Mouse (Mus musculus): ENCODE results near the gene 8030474K03Rik. TPM values are rescaled to one million over a fixed set of nuclear protein-coding genes. Genes with fewer than 3 reads are reported as not detected.

8030474K03Rik gene
- 0.13 TPM in 1 of 2 replicates, not detected in the other for polyA plus RNA-seq (2012; rRNA removed)

GRCm38 (mm10) chrX:101794342-101794741 is at the start of gene 8030474K03Rik, which contains the start of gene Gm4779:
Gene 8030474K03Rik (plus strand): TSS chrX:101794656.
Gene Gm4779 (minus strand): TSS chrX:101794423.
- 94% methylated on average over 35 of the region's 35 CpGs for WGBS
- no peak within 1 kb of the TSS for H3K4me3 ChIP-seq (ENCODE audit: low read depth, low read length)
- no peaks in the 10 kb centered on the region for H3K4me1 ChIP-seq (ENCODE audit: control insufficient read depth, insufficient read depth, insufficient read length, low read length)
- H3K36me3 ChIP-seq (ENCODE audit: control insufficient read depth, insufficient read depth, low read length): no peaks in the 10 kb centered on the region
- no peak within 1 kb of the TSS for H3K27ac ChIP-seq (ENCODE audit: insufficient read depth, low read depth, low read length)
- H3K27me3 ChIP-seq (ENCODE audit: control insufficient read depth, insufficient read depth, low read length): no peaks in the 10 kb centered on the region
- TF ChIP-seq POLR2A (IDR thresholded peaks at IDR 0.05; ENCODE audit: low read depth, low read length) (no peak), CTCF (IDR thresholded peaks at IDR 0.05; ENCODE audit: extremely low read depth, insufficient read length, insufficient replicate concordance, low read depth, low read length) (no peak)

- 53% methylated on average over 4 of the region's 4 CpGs for WGBS
- H3K4me1 ChIP-seq (ENCODE audit: control insufficient read depth, insufficient read depth, insufficient read length, low read length): no peaks in the 10 kb centered on the region
- no peaks in the 10 kb centered on the region for H3K36me3 ChIP-seq (ENCODE audit: control insufficient read depth, insufficient read depth, low read length)
- no peaks in the 10 kb centered on the region for H3K27me3 ChIP-seq (ENCODE audit: control insufficient read depth, insufficient read depth, low read length)
- no peak overlapping the region for H3K27ac ChIP-seq (ENCODE audit: insufficient read depth, low read depth, low read length)
- no peak overlapping the region for H3K4me3 ChIP-seq (ENCODE audit: low read depth, low read length)
- no peak for TF ChIP-seq CTCF (IDR thresholded peaks at IDR 0.05; ENCODE audit: extremely low read depth, insufficient read length, insufficient replicate concordance, low read depth, low read length)
- TF ChIP-seq POLR2A (IDR thresholded peaks at IDR 0.05; ENCODE audit: low read depth, low read length): no peak
These were observed 44.3 kb upstream of the 8030474K03Rik start for GRCm38 (mm10) chrX:101750144-101750543.

- Histone ChIP-seq H3K4me3 (ENCODE audit: low read depth, low read length) (no peak overlapping the region), H3K27me3 (ENCODE audit: control insufficient read depth, insufficient read depth, low read length) (no peaks in the 10 kb centered on the region), H3K27ac (ENCODE audit: insufficient read depth, low read depth, low read length) (no peak overlapping the region), H3K4me1 (ENCODE audit: control insufficient read depth, insufficient read depth, insufficient read length, low read length) (peaks cover 2% of the 10 kb centered on the region; the same call in 1 of the 2 replicates), H3K36me3 (ENCODE audit: control insufficient read depth, insufficient read depth, low read length) (no peaks in the 10 kb centered on the region)
- 51% methylated on average over 5 of the region's 5 CpGs for WGBS
- TF ChIP-seq CTCF (IDR thresholded peaks at IDR 0.05; ENCODE audit: extremely low read depth, insufficient read length, insufficient replicate concordance, low read depth, low read length) (no peak), POLR2A (IDR thresholded peaks at IDR 0.05; ENCODE audit: low read depth, low read length) (no peak)
These were observed 40.0 kb upstream of the 8030474K03Rik start for GRCm38 (mm10) chrX:101754478-101754877.

GRCm38 (mm10) chrX:101764621-101765020 is 29.8 kb upstream of the 8030474K03Rik start:
- Histone ChIP-seq H3K4me3 (ENCODE audit: low read depth, low read length) (no peak overlapping the region), H3K36me3 (ENCODE audit: control insufficient read depth, insufficient read depth, low read length) (no peaks in the 10 kb centered on the region), H3K27ac (ENCODE audit: insufficient read depth, low read depth, low read length) (no peak overlapping the region), H3K4me1 (ENCODE audit: control insufficient read depth, insufficient read depth, insufficient read length, low read length) (no peaks in the 10 kb centered on the region), H3K27me3 (ENCODE audit: control insufficient read depth, insufficient read depth, low read length) (no peaks in the 10 kb centered on the region)
- 72% methylated on average over 5 of the region's 5 CpGs for whole genome bisulfite sequencing
- TF ChIP-seq CTCF (IDR thresholded peaks at IDR 0.05; ENCODE audit: extremely low read depth, insufficient read length, insufficient replicate concordance, low read depth, low read length) (no peak), POLR2A (IDR thresholded peaks at IDR 0.05; ENCODE audit: low read depth, low read length) (no peak)

- 65% methylated on average over 4 of the region's 4 CpGs for WGBS
- Histone ChIP-seq H3K27me3 (ENCODE audit: control insufficient read depth, insufficient read depth, low read length) (no peaks in the 10 kb centered on the region), H3K27ac (ENCODE audit: insufficient read depth, low read depth, low read length) (no peak overlapping the region), H3K4me3 (ENCODE audit: low read depth, low read length) (no peak overlapping the region), H3K4me1 (ENCODE audit: control insufficient read depth, insufficient read depth, insufficient read length, low read length) (no peaks in the 10 kb centered on the region), H3K36me3 (ENCODE audit: control insufficient read depth, insufficient read depth, low read length) (no peaks in the 10 kb centered on the region)
- TF ChIP-seq POLR2A (IDR thresholded peaks at IDR 0.05; ENCODE audit: low read depth, low read length) (no peak), CTCF (IDR thresholded peaks at IDR 0.05; ENCODE audit: extremely low read depth, insufficient read length, insufficient replicate concordance, low read depth, low read length) (no peak)
These were observed 29.3 kb upstream of the 8030474K03Rik start for GRCm38 (mm10) chrX:101765111-101765510.

- 67% methylated on average over 7 of the region's 7 CpGs for WGBS
- H3K27me3 ChIP-seq (ENCODE audit: control insufficient read depth, insufficient read depth, low read length): no peaks in the 10 kb centered on the region
- H3K27ac ChIP-seq (ENCODE audit: insufficient read depth, low read depth, low read length): no peak overlapping the region
- H3K4me3 ChIP-seq (ENCODE audit: low read depth, low read length): no peak overlapping the region
- H3K36me3 ChIP-seq (ENCODE audit: control insufficient read depth, insufficient read depth, low read length): no peaks in the 10 kb centered on the region
- H3K4me1 ChIP-seq (ENCODE audit: control insufficient read depth, insufficient read depth, insufficient read length, low read length): no peaks in the 10 kb centered on the region
- TF ChIP-seq CTCF (IDR thresholded peaks at IDR 0.05; ENCODE audit: extremely low read depth, insufficient read length, insufficient replicate concordance, low read depth, low read length) (no peak), POLR2A (IDR thresholded peaks at IDR 0.05; ENCODE audit: low read depth, low read length) (no peak)
These were observed 27.2 kb upstream of the 8030474K03Rik start for GRCm38 (mm10) chrX:101767280-101767679.

GRCm38 (mm10) chrX:101769478-101769877 is 25.0 kb upstream of the 8030474K03Rik start:
- no peak for TF ChIP-seq POLR2A (IDR thresholded peaks at IDR 0.05; ENCODE audit: low read depth, low read length)
- TF ChIP-seq CTCF (IDR thresholded peaks at IDR 0.05; ENCODE audit: extremely low read depth, insufficient read length, insufficient replicate concordance, low read depth, low read length): no peak
- 38% methylated on average over 2 of the region's 2 CpGs for WGBS

More at GRCm38 (mm10) chrX:101769478-101769877, 25.0 kb upstream of the 8030474K03Rik start:
- Histone ChIP-seq H3K36me3 (ENCODE audit: control insufficient read depth, insufficient read depth, low read length) (no peaks in the 10 kb centered on the region), H3K27me3 (ENCODE audit: control insufficient read depth, insufficient read depth, low read length) (no peaks in the 10 kb centered on the region), H3K4me1 (ENCODE audit: control insufficient read depth, insufficient read depth, insufficient read length, low read length) (no peaks in the 10 kb centered on the region), H3K4me3 (ENCODE audit: low read depth, low read length) (no peak overlapping the region), H3K27ac (ENCODE audit: insufficient read depth, low read depth, low read length) (no peak overlapping the region)

Data from small intestine, adult 2 months (tissue).